29 mouse cellular contexts compared by ENCODE assay signal in the genomic region with DNA sequence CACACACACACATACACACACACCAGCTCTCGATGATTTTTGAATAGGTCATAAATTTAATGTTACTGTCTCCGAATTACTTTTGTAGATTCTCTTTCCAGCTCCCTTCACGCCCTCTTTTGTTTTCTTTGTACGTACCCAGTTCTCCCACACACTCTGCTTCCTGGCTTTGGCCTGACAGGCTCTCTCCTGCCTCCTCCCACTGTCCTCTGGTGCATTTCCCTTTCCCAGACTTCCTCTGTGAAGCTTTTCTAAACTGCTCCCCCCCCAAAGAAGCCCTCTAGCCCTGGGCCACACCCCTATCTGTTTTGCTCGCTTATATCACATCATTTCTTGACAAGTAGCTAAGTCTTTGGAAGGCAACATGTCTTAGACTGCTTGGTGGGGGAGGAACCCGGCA. TPM values are rescaled to one million over a fixed set of nuclear protein-coding genes. Genes with fewer than 3 reads are reported as not detected.
A peak's percentile ranks its signal among the peaks of the same experiment; 100 is the strongest.
DNase-seq lines count a peak whose midpoint lies in the region; ATAC-seq lines count a peak whose summit lies in the region.
"Had no signal": no experiment of that assay in that cellular context is flagged by ENCODE, and none has a peak within 500 bp of the region (broad histone marks: within the 10 kb centered on the region; RNA-seq: fewer than 3 reads in every experiment).

No protein-coding gene starts in this region.

- no peaks in the 10 kb centered on the region for H3K4me1 ChIP-seq in heart, embryonic 11.5 days (ENCODE audit: control insufficient read depth, insufficient read depth, low read length)
- no peaks in the 10 kb centered on the region for H3K4me1 ChIP-seq in kidney, embryonic 14.5 days (ENCODE audit: control insufficient read depth, insufficient read depth, low read length)
- no peaks in the 10 kb centered on the region for H3K4me1 ChIP-seq in kidney, embryonic 16.5 days (ENCODE audit: insufficient read depth, low read length)
- H3K4me1 ChIP-seq: embryonic facial prominence, embryonic 13.5 days; forebrain, embryonic 15.5 days; limb, embryonic 15.5 days; liver, embryonic 15.5 days had no signal

- H3K4me2 ChIP-seq in heart, embryonic 11.5 days: no peak overlapping the region
- H3K4me2 ChIP-seq in kidney, embryonic 14.5 days (replicated peaks; ENCODE audit: low read depth, low read length): no peak overlapping the region
- no peak overlapping the region for H3K4me2 ChIP-seq in kidney, embryonic 16.5 days (replicated peaks; ENCODE audit: low read depth, low read length)
- H3K4me2 ChIP-seq: embryonic facial prominence, embryonic 13.5 days; forebrain, embryonic 15.5 days; limb, embryonic 15.5 days; liver, embryonic 15.5 days had no signal

- no peak overlapping the region for H3K4me3 ChIP-seq in heart, embryonic 11.5 days (ENCODE audit: low read depth, low read length)
- no peak overlapping the region for H3K4me3 ChIP-seq in kidney, embryonic 14.5 days (ENCODE audit: low read length)
- H3K4me3 ChIP-seq in kidney, embryonic 16.5 days (ENCODE audit: low read length): no peak overlapping the region
- H3K4me3 ChIP-seq: embryonic facial prominence, embryonic 13.5 days; forebrain, embryonic 15.5 days; layer of hippocampus, adult 2 months; limb, embryonic 15.5 days; liver, embryonic 15.5 days had no signal

- H3K27me3 ChIP-seq in heart, embryonic 11.5 days (ENCODE audit: control insufficient read depth, insufficient read depth, low read length): no peaks in the 10 kb centered on the region
- H3K27me3 ChIP-seq in kidney, embryonic 14.5 days (ENCODE audit: control insufficient read depth, insufficient read depth, low read length): no peaks in the 10 kb centered on the region
- H3K27me3 ChIP-seq in kidney, embryonic 16.5 days (ENCODE audit: insufficient read depth, low read length): no peaks in the 10 kb centered on the region
- H3K27me3 ChIP-seq: forebrain, embryonic 15.5 days; limb, embryonic 15.5 days had no signal

- H3K36me3 ChIP-seq in heart, embryonic 11.5 days (ENCODE audit: control insufficient read depth, insufficient read depth, low read length): no peaks in the 10 kb centered on the region
- no peaks in the 10 kb centered on the region for H3K36me3 ChIP-seq in kidney, embryonic 14.5 days (ENCODE audit: control insufficient read depth, insufficient read depth, low read length)
- H3K36me3 ChIP-seq in kidney, embryonic 16.5 days (ENCODE audit: insufficient read depth, low read length): no peaks in the 10 kb centered on the region
- H3K36me3 ChIP-seq: embryonic facial prominence, embryonic 13.5 days; forebrain, embryonic 15.5 days; G1E; limb, embryonic 15.5 days; liver, embryonic 15.5 days had no signal

- H3K27ac ChIP-seq in heart, embryonic 11.5 days (ENCODE audit: low read depth, low read length): no peak overlapping the region
- no peak overlapping the region for H3K27ac ChIP-seq in kidney, embryonic 14.5 days (ENCODE audit: low read depth, low read length)
- no peak overlapping the region for H3K27ac ChIP-seq in kidney, embryonic 16.5 days (ENCODE audit: low read length)
- H3K27ac ChIP-seq: embryonic facial prominence, embryonic 13.5 days; forebrain, embryonic 15.5 days; limb, embryonic 15.5 days; liver, embryonic 15.5 days had no signal

- no peak overlapping the region for H3K9ac ChIP-seq in heart, embryonic 11.5 days (ENCODE audit: low read depth, low read length)
- H3K9ac ChIP-seq in kidney, embryonic 14.5 days (ENCODE audit: low read depth, low read length): no peak overlapping the region
- H3K9ac ChIP-seq in kidney, embryonic 16.5 days (replicated peaks; ENCODE audit: low read length): no peak overlapping the region
- H3K9ac ChIP-seq: embryonic facial prominence, embryonic 13.5 days; forebrain, embryonic 15.5 days; limb, embryonic 15.5 days; liver, embryonic 15.5 days had no signal

- H3K9me3 ChIP-seq in heart, embryonic 11.5 days (replicated peaks; ENCODE audit: control insufficient read depth, low read length): no peaks in the 10 kb centered on the region
- H3K9me3 ChIP-seq in kidney, embryonic 14.5 days (ENCODE audit: control insufficient read depth, low read length): no peaks in the 10 kb centered on the region
- H3K9me3 ChIP-seq in kidney, embryonic 16.5 days (ENCODE audit: low read length): no peaks in the 10 kb centered on the region
- H3K9me3 ChIP-seq: embryonic facial prominence, embryonic 13.5 days; forebrain, embryonic 15.5 days; G1E; limb, embryonic 15.5 days; liver, embryonic 15.5 days had no signal

- no peak for ATAC-seq in heart, embryonic 11.5 days (replicated peaks; ENCODE audit: insufficient number of reproducible peaks, low FRiP score, low TSS enrichment)
- ATAC-seq in kidney, embryonic 14.5 days (ENCODE audit: low FRiP score, low TSS enrichment): peak; percentile 57; the same call in 1 of the 2 replicates
- no peak for ATAC-seq in kidney, embryonic 16.5 days (ENCODE audit: low FRiP score, low TSS enrichment)
- no peak for ATAC-seq in monocyte, adult 5-6 weeks (replicated peaks; ENCODE audit: insufficient number of reproducible peaks, low FRiP score, low TSS enrichment, poor library complexity, severe bottlenecking)
- ATAC-seq: CD4-positive, CD25-positive, alpha-beta regulatory T cell, adult 4 months; forebrain, embryonic 15.5 days; hindbrain, embryonic 16.5 days; intestine, embryonic 16.5 days; midbrain, embryonic 16.5 days had no signal

- DNase-seq in heart, adult 11 months: peak; percentile 96
- peak; percentile 76 for DNase-seq in R1 (ENCODE audit: low read depth, low spot score)
- DNase-seq in kidney, postnatal 36 days: peak; percentile 30 to 64
- DNase-seq: adrenal gland, postnatal 25 days; cerebellum, adult 11-12 months; cerebellum, postnatal 14 days; lung, postnatal 14 days; retina, postnatal 1 day; right cerebral cortex, postnatal 4 days; thymus, postnatal 14 days had no signal

- WGBS in heart, embryonic 11.5 days (ENCODE audit: insufficient replicate concordance): 59% methylated on average over 6 of the region's 6 CpGs
- WGBS in kidney, embryonic 14.5 days: 40% methylated on average over 6 of the region's 6 CpGs
- WGBS in kidney, embryonic 16.5 days: 28% methylated on average over 6 of the region's 6 CpGs

RNA-seq across cellular contexts. Expression of gene Rnf39, which starts 12.5 kb away (rescaled TPM):
- polyA plus RNA-seq in heart, embryonic 11.5 days (2014; fragmentation: Nextera tagmentation; extraction: Ambion mirVana): 0.10 and 0.17 TPM in 2 replicates
- 0.22 and 0.37 TPM in 2 replicates for polyA plus RNA-seq in kidney, embryonic 14.5 days (2014; fragmentation: Nextera tagmentation; extraction: Ambion mirVana)
- 0.22 and 0.27 TPM in 2 replicates for polyA plus RNA-seq in kidney, embryonic 16.5 days (2015; fragmentation: Nextera tagmentation; extraction: Ambion mirVana)
- total RNA-seq in monocyte, adult 5-6 weeks (2017): 2.6 TPM in 1 of 3 replicates, not detected in the others
- total RNA-seq: G1E; hematopoietic stem cell, adult 5-6 weeks; megakaryocyte-erythroid progenitor cell, adult 5-6 weeks had no signal
- polyA plus RNA-seq: CD4-positive, CD25-positive, alpha-beta regulatory T cell, adult 4 months; G1E had no signal

RNA-seq across cellular contexts. Expression of gene Ppp1r11, which starts 21.3 kb away (rescaled TPM):
- 97.4 and 105 TPM in 2 replicates for polyA plus RNA-seq in heart, embryonic 11.5 days (2014; fragmentation: Nextera tagmentation; extraction: Ambion mirVana)
- 125 and 163 TPM in 2 replicates for polyA plus RNA-seq in kidney, embryonic 14.5 days (2014; fragmentation: Nextera tagmentation; extraction: Ambion mirVana)
- polyA plus RNA-seq in kidney, embryonic 16.5 days (2015; fragmentation: Nextera tagmentation; extraction: Ambion mirVana): 111 and 116 TPM in 2 replicates
- 41.5 to 96.1 TPM (median 79.2 TPM) in 3 replicates for total RNA-seq in monocyte, adult 5-6 weeks (2017)

RNA-seq across cellular contexts. Expression of gene Znrd1, which starts 28.1 kb away (rescaled TPM):
- 42.9 and 44.1 TPM in 2 replicates for polyA plus RNA-seq in heart, embryonic 11.5 days (2014; fragmentation: Nextera tagmentation; extraction: Ambion mirVana)
- polyA plus RNA-seq in kidney, embryonic 14.5 days (2014; fragmentation: Nextera tagmentation; extraction: Ambion mirVana): 97.6 and 130 TPM in 2 replicates
- polyA plus RNA-seq in kidney, embryonic 16.5 days (2015; fragmentation: Nextera tagmentation; extraction: Ambion mirVana): 90.7 and 94.7 TPM in 2 replicates
- total RNA-seq in monocyte, adult 5-6 weeks (2017): 28.2 to 45.0 TPM (median 30.5 TPM) in 3 replicates

RNA-seq across cellular contexts. Expression of gene Znrd1as, which starts 28.2 kb away (rescaled TPM):
- polyA plus RNA-seq in heart, embryonic 11.5 days (2014; fragmentation: Nextera tagmentation; extraction: Ambion mirVana): 7.9 and 8.6 TPM in 2 replicates
- 6.6 and 10.3 TPM in 2 replicates for polyA plus RNA-seq in kidney, embryonic 14.5 days (2014; fragmentation: Nextera tagmentation; extraction: Ambion mirVana)
- polyA plus RNA-seq in kidney, embryonic 16.5 days (2015; fragmentation: Nextera tagmentation; extraction: Ambion mirVana): 6.7 and 6.8 TPM in 2 replicates
- total RNA-seq in monocyte, adult 5-6 weeks (2017): 1.1 to 4.4 TPM (median 3.4 TPM) in 3 replicates

RNA-seq across cellular contexts. Expression of gene Trim31, which starts 32.3 kb away (rescaled TPM):
- not detected in 2 replicates for polyA plus RNA-seq in heart, embryonic 11.5 days (2014; fragmentation: Nextera tagmentation; extraction: Ambion mirVana)
- not detected in 2 replicates for polyA plus RNA-seq in kidney, embryonic 14.5 days (2014; fragmentation: Nextera tagmentation; extraction: Ambion mirVana)
- polyA plus RNA-seq in kidney, embryonic 16.5 days (2015; fragmentation: Nextera tagmentation; extraction: Ambion mirVana): not detected in 2 replicates
- total RNA-seq in monocyte, adult 5-6 weeks (2017): not detected in 3 replicates
- total RNA-seq: adrenal gland, postnatal 25 days; G1E; gastrocnemius, postnatal 4 days; hematopoietic stem cell, adult 5-6 weeks; left cerebral cortex, postnatal 36 days; megakaryocyte-erythroid progenitor cell, adult 5-6 weeks had no signal
- polyA plus RNA-seq: CD4-positive, CD25-positive, alpha-beta regulatory T cell, adult 4 months; embryonic facial prominence, embryonic 13.5 days; forebrain, embryonic 15.5 days; G1E; hindbrain, embryonic 16.5 days; limb, embryonic 15.5 days; liver, embryonic 15.5 days; midbrain, embryonic 16.5 days; neural tube, embryonic 11.5 days had no signal
